Mouse (Mus musculus): Measurements from ENCODE around the gene Clec4n. TPM values are rescaled to one million over a fixed set of nuclear protein-coding genes. Genes with fewer than 3 reads are reported as not detected.
"Not testable (repeated sequence)": the region's sequence is repeated elsewhere in the genome, so short reads cannot be mapped to it uniquely, and the experiment has no call there.

Gene Clec4n
- 0.94 and 1.0 TPM in 2 replicates for polyA plus RNA-seq (2014; fragmentation: Nextera tagmentation; extraction: Ambion mirVana)

DNA sequence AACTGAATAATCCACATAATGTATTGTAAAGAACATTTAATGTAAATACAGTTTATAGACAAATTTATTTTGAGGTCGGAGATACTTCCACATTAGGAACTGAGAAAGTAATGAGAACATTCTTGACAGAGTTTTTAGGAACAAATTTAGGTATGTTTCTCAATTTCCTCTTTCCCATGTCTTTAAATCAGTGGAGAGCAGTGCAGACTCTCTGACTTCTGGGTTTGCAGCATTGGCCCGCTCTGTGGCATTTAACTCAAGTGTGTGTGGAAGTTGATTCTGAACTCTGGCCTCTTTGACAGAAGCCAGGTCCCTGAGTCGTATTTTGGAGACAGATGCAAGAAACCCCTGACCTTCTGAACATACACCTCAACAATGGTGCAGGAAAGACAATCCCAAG, at the start of gene Clec4n:
Gene Clec4n (plus strand): TSS at position 200 of the 400 bp plus-strand sequence.
- WGBS, result 86% methylated on average over 3 of the region's 3 CpGs
- ATAC-seq (ENCODE audit: low FRiP score), result no peak
- H3K9me3 ChIP-seq (ENCODE audit: control insufficient read depth, low read length), result no peaks in the 10 kb centered on the region

GRCm38 (mm10) chr6:123184862-123185261, 44.8 kb upstream of the Clec4n start:
- DNase-seq (ENCODE audit: low spot score, missing footprints); H3K36me3 ChIP-seq (ENCODE audit: control insufficient read depth, insufficient read depth, low read length); H3K27me3 ChIP-seq (ENCODE audit: control insufficient read depth, insufficient read depth, low read length); H3K4me1 ChIP-seq (ENCODE audit: control insufficient read depth, insufficient read depth, low read length); H3K9ac ChIP-seq (ENCODE audit: low read length); H3K27ac ChIP-seq (ENCODE audit: low read depth, low read length); H3K4me2 ChIP-seq; H3K4me3 ChIP-seq (ENCODE audit: low read depth, low read length); H3K9me3 ChIP-seq (ENCODE audit: control insufficient read depth, low read length); ATAC-seq (ENCODE audit: low FRiP score): not testable (repeated sequence)
- WGBS, result 68% methylated on average over 2 of the region's 2 CpGs

More for the DNA sequence above, at the start of gene Clec4n:
- H3K27me3 ChIP-seq (ENCODE audit: control insufficient read depth, insufficient read depth, low read length), result no peaks in the 10 kb centered on the region
- DNase-seq (ENCODE audit: low spot score, missing footprints), result no peak
- H3K27ac ChIP-seq (ENCODE audit: low read depth, low read length), result no peak within 1 kb of the TSS
- no peak within 1 kb of the TSS for H3K4me2 ChIP-seq
- no peaks in the 10 kb centered on the region for H3K36me3 ChIP-seq (ENCODE audit: control insufficient read depth, insufficient read depth, low read length)
- no peak within 1 kb of the TSS for H3K9ac ChIP-seq (ENCODE audit: low read length)
- H3K4me1 ChIP-seq (ENCODE audit: control insufficient read depth, insufficient read depth, low read length), result no peaks in the 10 kb centered on the region
- H3K4me3 ChIP-seq (ENCODE audit: low read depth, low read length), result no peak within 1 kb of the TSS

DNA sequence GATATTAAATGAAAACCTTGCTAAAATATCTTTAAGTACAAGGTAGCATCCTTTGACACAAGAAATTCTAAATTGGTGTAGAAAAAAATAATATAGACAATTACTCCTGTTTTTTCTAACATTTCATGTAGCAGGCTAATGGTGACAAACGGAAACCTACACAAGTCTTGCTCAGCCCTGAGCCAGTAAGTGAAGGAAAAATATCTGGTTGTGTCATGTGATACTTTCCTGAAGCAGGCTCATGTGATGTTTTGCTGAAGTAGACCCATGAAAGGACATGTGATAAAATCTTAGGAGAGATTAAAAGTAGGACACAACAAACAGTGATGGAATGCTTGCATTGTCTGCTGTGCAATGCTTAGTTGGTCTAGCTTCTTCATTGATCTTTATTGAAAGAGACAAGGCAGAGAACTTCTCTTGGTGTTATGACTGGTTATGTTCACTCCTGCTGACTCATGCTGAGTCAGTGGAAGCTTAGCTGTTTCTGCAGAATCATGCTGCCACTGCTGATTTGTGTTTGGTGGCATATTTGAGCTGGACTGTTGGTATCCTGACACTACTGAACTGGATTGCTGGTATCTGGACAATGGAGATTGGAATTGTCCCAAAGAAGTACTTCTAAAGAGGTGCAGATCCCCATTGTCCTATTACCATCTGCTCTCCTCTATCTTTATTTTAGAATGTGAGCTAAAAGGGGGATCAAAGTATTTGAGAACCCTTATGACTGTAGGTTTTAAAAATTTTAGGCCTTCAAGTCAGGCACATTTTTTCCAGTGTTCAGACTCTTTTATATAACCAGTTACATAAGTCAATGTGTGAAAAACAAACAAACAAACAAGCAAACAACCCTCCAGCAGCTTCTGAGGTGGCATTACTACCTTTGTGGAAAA, 22.2 kb upstream of the Clec4n start:
- Histone ChIP-seq H3K4me2 (no peak overlapping the region), H3K9me3 (ENCODE audit: control insufficient read depth, low read length) (no peaks in the 10 kb centered on the region), H3K4me1 (ENCODE audit: control insufficient read depth, insufficient read depth, low read length) (no peaks in the 10 kb centered on the region), H3K27ac (ENCODE audit: low read depth, low read length) (no peak overlapping the region), H3K4me3 (ENCODE audit: low read depth, low read length) (no peak overlapping the region), H3K36me3 (ENCODE audit: control insufficient read depth, insufficient read depth, low read length) (no peaks in the 10 kb centered on the region), H3K27me3 (ENCODE audit: control insufficient read depth, insufficient read depth, low read length) (no peaks in the 10 kb centered on the region), H3K9ac (ENCODE audit: low read length) (no peak overlapping the region)
- ATAC-seq (ENCODE audit: low FRiP score), result no peak
- no peak for DNase-seq (ENCODE audit: low spot score, missing footprints)
- 91% methylated on average over 1 of the region's 1 CpGs for WGBS

DNA sequence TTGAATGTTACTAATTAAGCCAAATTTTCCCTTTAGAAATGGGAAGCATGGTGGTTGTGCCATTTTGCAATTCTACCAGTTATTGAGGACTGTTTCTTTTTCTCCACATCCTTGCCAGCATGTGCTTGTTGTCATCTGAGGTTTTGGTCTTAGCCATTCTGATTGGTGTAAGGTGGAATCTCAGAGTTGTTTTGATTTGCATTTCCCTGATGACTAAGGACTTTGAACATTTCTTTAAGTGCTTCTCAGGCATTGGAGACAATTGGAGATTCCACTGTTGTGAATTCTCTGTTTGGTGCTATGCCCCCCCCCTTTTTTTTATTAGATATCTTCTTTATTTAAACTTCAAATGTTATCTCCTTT, 21.6 kb upstream of the Clec4n start:
- not testable (repeated sequence) for H3K27ac ChIP-seq (ENCODE audit: low read depth, low read length); DNase-seq (ENCODE audit: low spot score, missing footprints); H3K36me3 ChIP-seq (ENCODE audit: control insufficient read depth, insufficient read depth, low read length); H3K4me2 ChIP-seq; H3K9me3 ChIP-seq (ENCODE audit: control insufficient read depth, low read length); ATAC-seq (ENCODE audit: low FRiP score); H3K27me3 ChIP-seq (ENCODE audit: control insufficient read depth, insufficient read depth, low read length); H3K4me1 ChIP-seq (ENCODE audit: control insufficient read depth, insufficient read depth, low read length); H3K4me3 ChIP-seq (ENCODE audit: low read depth, low read length); H3K9ac ChIP-seq (ENCODE audit: low read length)

DNA sequence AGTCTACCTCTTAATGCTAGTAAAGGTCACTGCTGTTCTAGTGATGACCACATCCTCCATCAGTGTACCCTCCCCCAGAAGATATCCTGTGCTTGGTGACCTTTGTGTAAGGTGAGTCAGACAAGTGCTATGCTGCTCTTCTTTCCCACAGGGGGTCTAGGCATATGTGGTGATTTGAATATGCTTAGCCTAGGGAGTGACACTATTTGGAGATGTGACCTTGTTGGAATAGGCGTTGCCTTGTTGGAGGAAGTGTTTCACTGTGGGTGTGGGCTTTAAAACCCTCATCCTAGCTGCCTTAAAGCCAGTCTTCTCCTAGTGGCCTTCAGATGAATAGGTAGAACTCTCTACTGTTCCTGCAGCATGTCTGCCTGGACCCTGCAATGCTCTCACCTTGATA, 17.9 kb upstream of the Clec4n start:
- Histone ChIP-seq H3K4me2 (no peak overlapping the region), H3K27ac (ENCODE audit: low read depth, low read length) (no peak overlapping the region), H3K9ac (ENCODE audit: low read length) (no peak overlapping the region), H3K9me3 (ENCODE audit: control insufficient read depth, low read length) (no peaks in the 10 kb centered on the region), H3K36me3 (ENCODE audit: control insufficient read depth, insufficient read depth, low read length) (no peaks in the 10 kb centered on the region), H3K4me1 (ENCODE audit: control insufficient read depth, insufficient read depth, low read length) (no peaks in the 10 kb centered on the region), H3K4me3 (ENCODE audit: low read depth, low read length) (no peak overlapping the region), H3K27me3 (ENCODE audit: control insufficient read depth, insufficient read depth, low read length) (no peaks in the 10 kb centered on the region)
- WGBS, result 78% methylated on average over 1 of the region's 1 CpGs
- no peak for DNase-seq (ENCODE audit: low spot score, missing footprints)
- ATAC-seq (ENCODE audit: low FRiP score), result no peak

GRCm38 (mm10) chr6:123227519-123228166, 2.0 kb upstream of the Clec4n start:
- ATAC-seq (ENCODE audit: low FRiP score), result no peak

GRCm38 (mm10) chr6:123231149-123231548, 1.5 kb downstream of the Clec4n start:
- Histone ChIP-seq H3K36me3 (ENCODE audit: control insufficient read depth, insufficient read depth, low read length) (no peaks in the 10 kb centered on the region), H3K27me3 (ENCODE audit: control insufficient read depth, insufficient read depth, low read length) (no peaks in the 10 kb centered on the region), H3K9ac (ENCODE audit: low read length) (no peak overlapping the region), H3K4me1 (ENCODE audit: control insufficient read depth, insufficient read depth, low read length) (no peaks in the 10 kb centered on the region), H3K4me2 (no peak overlapping the region), H3K27ac (ENCODE audit: low read depth, low read length) (no peak overlapping the region), H3K9me3 (ENCODE audit: control insufficient read depth, low read length) (no peaks in the 10 kb centered on the region), H3K4me3 (ENCODE audit: low read depth, low read length) (no peak overlapping the region)
- DNase-seq (ENCODE audit: low spot score, missing footprints) (no peak), ATAC-seq (ENCODE audit: low FRiP score) (no peak)
- 84% methylated on average over 2 of the region's 2 CpGs for WGBS

More at GRCm38 (mm10) chr6:123227519-123228166, 2.0 kb upstream of the Clec4n start:
- no peaks in the 10 kb centered on the region for H3K4me1 ChIP-seq (ENCODE audit: control insufficient read depth, insufficient read depth, low read length)
- H3K4me2 ChIP-seq, result no peak overlapping the region
- H3K27ac ChIP-seq (ENCODE audit: low read depth, low read length), result no peak overlapping the region
- H3K9ac ChIP-seq (ENCODE audit: low read length), result no peak overlapping the region
- WGBS, result 73% methylated on average over 2 of the region's 2 CpGs
- no peak overlapping the region for H3K4me3 ChIP-seq (ENCODE audit: low read depth, low read length)
- H3K27me3 ChIP-seq (ENCODE audit: control insufficient read depth, insufficient read depth, low read length), result no peaks in the 10 kb centered on the region
- no peaks in the 10 kb centered on the region for H3K36me3 ChIP-seq (ENCODE audit: control insufficient read depth, insufficient read depth, low read length)
- no peak for DNase-seq (ENCODE audit: low spot score, missing footprints)
- H3K9me3 ChIP-seq (ENCODE audit: control insufficient read depth, low read length), result no peaks in the 10 kb centered on the region

- DNase-seq (ENCODE audit: low spot score, missing footprints), result no peak
- H3K27me3 ChIP-seq (ENCODE audit: control insufficient read depth, insufficient read depth, low read length), result no peaks in the 10 kb centered on the region
- ATAC-seq (ENCODE audit: low FRiP score), result no peak
These were observed 7.9 kb downstream of the Clec4n start for GRCm38 (mm10) chr6:123237582-123237981.

DNA sequence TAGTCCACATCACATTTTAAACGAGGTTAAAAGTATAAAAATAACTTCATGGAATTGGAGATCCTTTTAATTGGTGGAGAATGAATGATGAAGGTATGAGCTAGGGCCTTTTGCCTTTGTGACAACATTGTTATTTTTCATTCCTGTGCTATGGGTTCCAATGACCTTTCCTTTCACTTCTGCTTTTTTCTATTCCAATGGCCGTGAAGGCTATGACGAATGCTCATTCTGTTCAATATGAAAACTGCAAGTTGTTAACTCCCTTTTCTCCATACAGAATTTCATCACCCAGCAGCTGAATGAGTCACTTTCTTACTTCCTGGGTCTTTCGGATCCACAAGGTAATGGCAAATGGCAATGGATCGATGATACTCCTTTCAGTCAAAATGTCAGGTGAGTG, 14.6 kb downstream of the Clec4n start:
- no peak overlapping the region for H3K4me3 ChIP-seq (ENCODE audit: low read depth, low read length)
- ATAC-seq (ENCODE audit: low FRiP score) (no peak), DNase-seq (ENCODE audit: low spot score, missing footprints) (no peak)
- H3K9me3 ChIP-seq (ENCODE audit: control insufficient read depth, low read length), result no peaks in the 10 kb centered on the region
- H3K27ac ChIP-seq (ENCODE audit: low read depth, low read length), result no peak overlapping the region
- no peak overlapping the region for H3K9ac ChIP-seq (ENCODE audit: low read length)
- H3K27me3 ChIP-seq (ENCODE audit: control insufficient read depth, insufficient read depth, low read length), result no peaks in the 10 kb centered on the region
- WGBS, result 89% methylated on average over 5 of the region's 5 CpGs
- H3K4me2 ChIP-seq, result no peak overlapping the region
- H3K4me1 ChIP-seq (ENCODE audit: control insufficient read depth, insufficient read depth, low read length), result no peaks in the 10 kb centered on the region
- H3K36me3 ChIP-seq (ENCODE audit: control insufficient read depth, insufficient read depth, low read length), result no peaks in the 10 kb centered on the region

More at GRCm38 (mm10) chr6:123237582-123237981, 7.9 kb downstream of the Clec4n start:
- Histone ChIP-seq H3K4me1 (ENCODE audit: control insufficient read depth, insufficient read depth, low read length) (no peaks in the 10 kb centered on the region), H3K4me3 (ENCODE audit: low read depth, low read length) (no peak overlapping the region), H3K9ac (ENCODE audit: low read length) (no peak overlapping the region), H3K4me2 (no peak overlapping the region), H3K36me3 (ENCODE audit: control insufficient read depth, insufficient read depth, low read length) (no peaks in the 10 kb centered on the region), H3K9me3 (ENCODE audit: control insufficient read depth, low read length) (no peaks in the 10 kb centered on the region), H3K27ac (ENCODE audit: low read depth, low read length) (no peak overlapping the region)
